Mouse (Mus musculus): ENCODE results near the gene Mboat2. TPM values are rescaled to one million over a fixed set of nuclear protein-coding genes. Genes with fewer than 3 reads are reported as not detected.

Mboat2 gene
- polyA plus RNA-seq, 2 experiments: 25.2 to 70.5 TPM

GRCm38 (mm10) chr12:24843395-24844072, 12.9 kb downstream of the Mboat2 start:
- 53% methylated on average over 7 of the region's 7 CpGs for WGBS
- Histone ChIP-seq H3K27me3 (ENCODE audit: control insufficient read depth, insufficient read depth, low read length) (no peaks in the 10 kb centered on the region), H3K4me1 (ENCODE audit: control insufficient read depth, insufficient read depth, low read length) (peaks cover 45% of the 10 kb centered on the region), H3K27ac (replicated peaks; ENCODE audit: low read depth, low read length) (no peak overlapping the region), H3K36me3 (ENCODE audit: control insufficient read depth, insufficient read depth, low read length) (no peaks in the 10 kb centered on the region), H3K4me3 (replicated peaks; ENCODE audit: low read length) (no peak overlapping the region), H3K9me3 (ENCODE audit: control insufficient read depth, low read length) (no peaks in the 10 kb centered on the region), H3K4me2 (replicated peaks; ENCODE audit: low read depth, low read length, severe bottlenecking) (0 out of 2 replicates have a peak overlapping the region, but pooled peaks have one; percentile 2), H3K9ac (ENCODE audit: low read depth, low read length, severe bottlenecking) (no peak overlapping the region)
- ATAC-seq (ENCODE audit: low FRiP score, low read depth): peak; percentile 74
- no peak for TF ChIP-seq POLR2A (IDR thresholded peaks at IDR 0.05; ENCODE audit: borderline replicate concordance, extremely low read depth, insufficient read depth, insufficient read length)
- DNase-seq (ENCODE audit: low spot score): no peak

GRCm38 (mm10) chr12:24845344-24845743, 14.7 kb downstream of the Mboat2 start:
- 75% methylated on average over 4 of the region's 4 CpGs for WGBS
- Histone ChIP-seq H3K36me3 (ENCODE audit: control insufficient read depth, insufficient read depth, low read length) (no peaks in the 10 kb centered on the region), H3K27me3 (ENCODE audit: control insufficient read depth, insufficient read depth, low read length) (no peaks in the 10 kb centered on the region), H3K4me3 (replicated peaks; ENCODE audit: low read length) (no peak overlapping the region), H3K9me3 (ENCODE audit: control insufficient read depth, low read length) (no peaks in the 10 kb centered on the region), H3K4me2 (replicated peaks; ENCODE audit: low read depth, low read length, severe bottlenecking) (no peak overlapping the region), H3K9ac (ENCODE audit: low read depth, low read length, severe bottlenecking) (no peak overlapping the region), H3K27ac (replicated peaks; ENCODE audit: low read depth, low read length) (no peak overlapping the region), H3K4me1 (ENCODE audit: control insufficient read depth, insufficient read depth, low read length) (peaks cover 46% of the 10 kb centered on the region)
- DNase-seq (ENCODE audit: low spot score) (no peak), ATAC-seq (ENCODE audit: low FRiP score, low read depth) (no peak)
- TF ChIP-seq POLR2A (IDR thresholded peaks at IDR 0.05; ENCODE audit: borderline replicate concordance, extremely low read depth, insufficient read depth, insufficient read length): no peak

DNA sequence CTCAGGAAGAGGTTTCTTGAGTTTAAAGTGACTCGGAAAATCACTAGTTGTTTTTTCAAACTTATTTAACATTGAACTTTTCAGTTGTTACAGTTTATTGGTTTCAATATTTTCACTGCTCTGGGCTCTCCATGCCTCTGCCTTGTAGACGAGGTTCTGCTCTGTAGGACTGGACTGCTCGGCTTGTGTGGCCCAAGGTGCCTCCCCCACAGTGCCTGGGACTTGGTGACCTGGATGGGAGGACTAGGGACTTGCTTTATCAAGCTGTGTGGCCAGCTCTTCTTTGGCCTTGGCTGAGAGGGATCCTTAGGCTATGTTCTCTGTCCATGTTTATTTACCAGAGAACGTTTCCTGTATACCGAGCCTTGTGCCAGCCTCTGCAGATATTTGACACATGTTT, 17.4 kb downstream of the Mboat2 start:
- ATAC-seq (ENCODE audit: low FRiP score, low read depth) (no peak), DNase-seq (ENCODE audit: low spot score) (no peak)
- Histone ChIP-seq H3K4me2 (replicated peaks; ENCODE audit: low read depth, low read length, severe bottlenecking) (no peak overlapping the region), H3K27ac (replicated peaks; ENCODE audit: low read depth, low read length) (no peak overlapping the region), H3K4me1 (ENCODE audit: control insufficient read depth, insufficient read depth, low read length) (peaks cover 20% of the 10 kb centered on the region), H3K36me3 (ENCODE audit: control insufficient read depth, insufficient read depth, low read length) (no peaks in the 10 kb centered on the region), H3K9ac (ENCODE audit: low read depth, low read length, severe bottlenecking) (no peak overlapping the region), H3K4me3 (replicated peaks; ENCODE audit: low read length) (no peak overlapping the region), H3K27me3 (ENCODE audit: control insufficient read depth, insufficient read depth, low read length) (no peaks in the 10 kb centered on the region), H3K9me3 (ENCODE audit: control insufficient read depth, low read length) (no peaks in the 10 kb centered on the region)
- TF ChIP-seq POLR2A (IDR thresholded peaks at IDR 0.05; ENCODE audit: borderline replicate concordance, extremely low read depth, insufficient read depth, insufficient read length): no peak
- 62% methylated on average over 5 of the region's 5 CpGs for WGBS

GRCm38 (mm10) chr12:24857354-24857753, 26.7 kb downstream of the Mboat2 start:
- no peaks in the 10 kb centered on the region for H3K9me3 ChIP-seq (ENCODE audit: control insufficient read depth, low read length)
- no peak overlapping the region for H3K4me2 ChIP-seq (replicated peaks; ENCODE audit: low read depth, low read length, severe bottlenecking)
- DNase-seq (ENCODE audit: low spot score): no peak
- H3K27ac ChIP-seq (replicated peaks; ENCODE audit: low read depth, low read length): no peak overlapping the region
- no peak overlapping the region for H3K9ac ChIP-seq (ENCODE audit: low read depth, low read length, severe bottlenecking)
- no peak for ATAC-seq (ENCODE audit: low FRiP score, low read depth)
- TF ChIP-seq POLR2A (IDR thresholded peaks at IDR 0.05; ENCODE audit: borderline replicate concordance, extremely low read depth, insufficient read depth, insufficient read length): no peak
- H3K36me3 ChIP-seq (ENCODE audit: control insufficient read depth, insufficient read depth, low read length): no peaks in the 10 kb centered on the region
- 89% methylated on average over 5 of the region's 5 CpGs for WGBS
- H3K4me1 ChIP-seq (ENCODE audit: control insufficient read depth, insufficient read depth, low read length): no peaks in the 10 kb centered on the region
- no peak overlapping the region for H3K4me3 ChIP-seq (replicated peaks; ENCODE audit: low read length)
- H3K27me3 ChIP-seq (ENCODE audit: control insufficient read depth, insufficient read depth, low read length): no peaks in the 10 kb centered on the region

GRCm38 (mm10) chr12:24859357-24859756, 28.7 kb downstream of the Mboat2 start:
- no peak overlapping the region for H3K27ac ChIP-seq (replicated peaks; ENCODE audit: low read depth, low read length)
- H3K9ac ChIP-seq (ENCODE audit: low read depth, low read length, severe bottlenecking): no peak overlapping the region
- H3K27me3 ChIP-seq (ENCODE audit: control insufficient read depth, insufficient read depth, low read length): no peaks in the 10 kb centered on the region
- ATAC-seq (ENCODE audit: low FRiP score, low read depth) (no peak), DNase-seq (ENCODE audit: low spot score) (no peak)
- TF ChIP-seq POLR2A (IDR thresholded peaks at IDR 0.05; ENCODE audit: borderline replicate concordance, extremely low read depth, insufficient read depth, insufficient read length): no peak
- H3K4me2 ChIP-seq (replicated peaks; ENCODE audit: low read depth, low read length, severe bottlenecking): no peak overlapping the region
- no peak overlapping the region for H3K4me3 ChIP-seq (replicated peaks; ENCODE audit: low read length)
- 44% methylated on average over 7 of the region's 7 CpGs for WGBS
- no peaks in the 10 kb centered on the region for H3K9me3 ChIP-seq (ENCODE audit: control insufficient read depth, low read length)
- H3K4me1 ChIP-seq (ENCODE audit: control insufficient read depth, insufficient read depth, low read length): peaks cover 6% of the 10 kb centered on the region
- no peaks in the 10 kb centered on the region for H3K36me3 ChIP-seq (ENCODE audit: control insufficient read depth, insufficient read depth, low read length)

Measured in limb, embryonic 14.5 days (tissue).